Mouse (Mus musculus): ENCODE data around the gene Rhox2e. TPM values are rescaled to one million over a fixed set of nuclear protein-coding genes. Genes with fewer than 3 reads are reported as not detected.
"Not testable (repeated sequence)": the region's sequence is repeated elsewhere in the genome, so short reads cannot be mapped to it uniquely, and the experiment has no call there.

Gene Rhox2e
- polyA plus RNA-seq (2012; rRNA removed), result not detected in 2 replicates

- H3K36me3 ChIP-seq (ENCODE audit: control insufficient read depth, insufficient read depth, low read length); H3K4me3 ChIP-seq (ENCODE audit: low read depth, low read length); H3K27me3 ChIP-seq (ENCODE audit: control insufficient read depth, insufficient read depth, low read length); H3K4me1 ChIP-seq (ENCODE audit: control insufficient read depth, insufficient read depth, insufficient read length, low read length); H3K27ac ChIP-seq (ENCODE audit: insufficient read depth, low read depth, low read length): not testable (repeated sequence)
- WGBS, result 89% methylated on average over 2 of the region's 8 CpGs
Observed at GRCm38 (mm10) chrX:37530152-37530551, at the start of gene Rhox2e. TSS of gene Rhox2e (plus strand) at chrX:37530452.

- H3K36me3 ChIP-seq (ENCODE audit: control insufficient read depth, insufficient read depth, low read length); H3K4me1 ChIP-seq (ENCODE audit: control insufficient read depth, insufficient read depth, insufficient read length, low read length); H3K27me3 ChIP-seq (ENCODE audit: control insufficient read depth, insufficient read depth, low read length); H3K27ac ChIP-seq (ENCODE audit: insufficient read depth, low read depth, low read length); H3K4me3 ChIP-seq (ENCODE audit: low read depth, low read length): not testable (repeated sequence)
- 90% methylated on average over 17 of the region's 18 CpGs for WGBS
Observed at GRCm38 (mm10) chrX:37514059-37514458, 16.2 kb upstream of the Rhox2e start, which contains the start of gene Rhox4d. TSS of gene Rhox4d (plus strand) at chrX:37514359.

- WGBS, result 60% methylated on average over 1 of the region's 4 CpGs
- H3K27me3 ChIP-seq (ENCODE audit: control insufficient read depth, insufficient read depth, low read length); H3K27ac ChIP-seq (ENCODE audit: insufficient read depth, low read depth, low read length): not testable (repeated sequence)
Observed at GRCm38 (mm10) chrX:37541719-37542118, 11.5 kb downstream of the Rhox2e start, which contains the start of gene Rhox3e. TSS of gene Rhox3e (plus strand) at chrX:37542019.

GRCm38 (mm10) chrX:37557112-37557511, 26.9 kb downstream of the Rhox2e start, which contains the start of gene Rhox4e:
TSS of gene Rhox4e (plus strand) at chrX:37557412.
- not testable (repeated sequence) for H3K4me3 ChIP-seq (ENCODE audit: low read depth, low read length); H3K27ac ChIP-seq (ENCODE audit: insufficient read depth, low read depth, low read length); H3K4me1 ChIP-seq (ENCODE audit: control insufficient read depth, insufficient read depth, insufficient read length, low read length); H3K27me3 ChIP-seq (ENCODE audit: control insufficient read depth, insufficient read depth, low read length); H3K36me3 ChIP-seq (ENCODE audit: control insufficient read depth, insufficient read depth, low read length)
- 98% methylated on average over 10 of the region's 18 CpGs for WGBS

More at GRCm38 (mm10) chrX:37541719-37542118, 11.5 kb downstream of the Rhox2e start, which contains the start of gene Rhox3e:
- H3K36me3 ChIP-seq (ENCODE audit: control insufficient read depth, insufficient read depth, low read length); H3K4me1 ChIP-seq (ENCODE audit: control insufficient read depth, insufficient read depth, insufficient read length, low read length); H3K4me3 ChIP-seq (ENCODE audit: low read depth, low read length): not testable (repeated sequence)

GRCm38 (mm10) chrX:37571105-37571504, 40.9 kb downstream of the Rhox2e start, which contains the start of gene Rhox2f:
TSS of gene Rhox2f (plus strand) at chrX:37571405.
- WGBS, result 95% methylated on average over 8 of the region's 8 CpGs
- H3K4me1 ChIP-seq (ENCODE audit: control insufficient read depth, insufficient read depth, insufficient read length, low read length); H3K27ac ChIP-seq (ENCODE audit: insufficient read depth, low read depth, low read length); H3K27me3 ChIP-seq (ENCODE audit: control insufficient read depth, insufficient read depth, low read length); H3K36me3 ChIP-seq (ENCODE audit: control insufficient read depth, insufficient read depth, low read length); H3K4me3 ChIP-seq (ENCODE audit: low read depth, low read length): not testable (repeated sequence)

GRCm38 (mm10) chrX:37572638-37573037, 42.4 kb downstream of the Rhox2e start:
- H3K27me3 ChIP-seq (ENCODE audit: control insufficient read depth, insufficient read depth, low read length); H3K27ac ChIP-seq (ENCODE audit: insufficient read depth, low read depth, low read length); H3K36me3 ChIP-seq (ENCODE audit: control insufficient read depth, insufficient read depth, low read length); H3K4me1 ChIP-seq (ENCODE audit: control insufficient read depth, insufficient read depth, insufficient read length, low read length); H3K4me3 ChIP-seq (ENCODE audit: low read depth, low read length): not testable (repeated sequence)
- 74% methylated on average over 2 of the region's 2 CpGs for WGBS

- H3K27ac ChIP-seq (ENCODE audit: insufficient read depth, low read depth, low read length); H3K36me3 ChIP-seq (ENCODE audit: control insufficient read depth, insufficient read depth, low read length); H3K4me1 ChIP-seq (ENCODE audit: control insufficient read depth, insufficient read depth, insufficient read length, low read length); H3K4me3 ChIP-seq (ENCODE audit: low read depth, low read length); H3K27me3 ChIP-seq (ENCODE audit: control insufficient read depth, insufficient read depth, low read length): not testable (repeated sequence)
Observed at GRCm38 (mm10) chrX:37580692-37581091, 50.4 kb downstream of the Rhox2e start, which contains the start of gene Rhox3f. TSS of gene Rhox3f (plus strand) at chrX:37580992.

Other genes starting within 250 kb of the Rhox2e start
- gene Rhox3a2, start 150.4 kb upstream of the Rhox2e start, polyA plus RNA-seq (2012; rRNA removed), result not detected in 2 replicates
- not detected in 2 replicates for gene Rhox4a2, start 139.6 kb upstream of the Rhox2e start, polyA plus RNA-seq (2012; rRNA removed)
- gene Rhox2b, start 118.4 kb upstream of the Rhox2e start, polyA plus RNA-seq (2012; rRNA removed), result not detected in 2 replicates
- gene Rhox4b, start 98.0 kb upstream of the Rhox2e start, polyA plus RNA-seq (2012; rRNA removed), result not detected in 2 replicates
- gene Rhox2c, start 76.8 kb upstream of the Rhox2e start, polyA plus RNA-seq (2012; rRNA removed), result not detected in 2 replicates
- gene Rhox3c, start 71.9 kb upstream of the Rhox2e start, polyA plus RNA-seq (2012; rRNA removed), result not detected in 2 replicates
- not detected in 2 replicates for gene Rhox4c, start 50.1 kb upstream of the Rhox2e start, polyA plus RNA-seq (2012; rRNA removed)
- gene Rhox2d, start 37.0 kb upstream of the Rhox2e start, polyA plus RNA-seq (2012; rRNA removed), result not detected in 2 replicates
- not detected in 2 replicates for gene Rhox4d, start 16.1 kb upstream of the Rhox2e start, polyA plus RNA-seq (2012; rRNA removed)
- not detected in 2 replicates for gene Rhox3e, start 11.6 kb downstream of the Rhox2e start, polyA plus RNA-seq (2012; rRNA removed)
- gene Rhox4e, start 27.0 kb downstream of the Rhox2e start, polyA plus RNA-seq (2012; rRNA removed), result not detected in 2 replicates
- gene Rhox2f, start 41.0 kb downstream of the Rhox2e start, polyA plus RNA-seq (2012; rRNA removed), result not detected in 2 replicates
- not detected in 2 replicates for gene Rhox3f, start 50.5 kb downstream of the Rhox2e start, polyA plus RNA-seq (2012; rRNA removed)
- gene Rhox4f, start 77.3 kb downstream of the Rhox2e start, polyA plus RNA-seq (2012; rRNA removed), result not detected in 2 replicates
- gene Rhox3g, start 98.2 kb downstream of the Rhox2e start, polyA plus RNA-seq (2012; rRNA removed), result not detected in 2 replicates
- gene Rhox2g, start 113.0 kb downstream of the Rhox2e start, polyA plus RNA-seq (2012; rRNA removed), result not detected in 2 replicates
- not detected in 2 replicates for gene Rhox4g, start 120.9 kb downstream of the Rhox2e start, polyA plus RNA-seq (2012; rRNA removed)
- not detected in 2 replicates for gene Rhox3h, start 138.3 kb downstream of the Rhox2e start, polyA plus RNA-seq (2012; rRNA removed)
- gene Rhox2h, start 142.8 kb downstream of the Rhox2e start, polyA plus RNA-seq (2012; rRNA removed), result not detected in 2 replicates